Mouse (Mus musculus): ENCODE results near the gene Nat8f4.

GRCm38 (mm10) chr6:85908341-85908740 is 3.7 kb upstream of the Nat8f4 start:
- TF ChIP-seq POLR2AphosphoS2 (IDR thresholded peaks at IDR 0.05; ENCODE audit: insufficient read length, low read depth) (no peak), MYOD1 (IDR thresholded peaks at IDR 0.05; ENCODE audit: control insufficient read depth in 1 of 3, insufficient read length in 2 of 3, low read depth in 2 of 3) (no peak), MAX (IDR thresholded peaks at IDR 0.05; ENCODE audit: low read depth) (no peak), E2F4 (IDR thresholded peaks at IDR 0.05; ENCODE audit: insufficient read depth) (no peak)

Data from myocyte (in vitro differentiated cells).